Mouse (Mus musculus): ENCODE results near the gene Fam217b.

Fam217b gene

DNA sequence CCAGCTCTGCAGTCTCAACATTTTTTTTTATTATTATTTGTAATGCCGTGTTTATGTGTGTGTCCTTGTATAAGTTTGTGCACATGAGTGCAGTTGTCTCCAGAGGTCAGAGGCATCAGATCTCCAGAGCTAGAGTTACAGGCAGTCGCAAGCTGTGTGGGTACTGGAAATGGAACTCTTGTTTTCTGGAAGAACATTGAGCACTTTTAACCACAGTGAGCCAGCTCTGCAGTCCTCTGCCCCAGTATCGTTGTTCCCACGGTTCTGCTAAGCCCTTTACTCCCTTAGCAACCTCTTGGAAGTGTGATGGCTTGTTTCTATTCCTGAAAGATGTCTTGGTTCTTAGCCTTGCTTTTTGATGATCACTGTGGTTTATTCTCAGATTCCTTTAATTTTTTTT lies 35.1 kb downstream of the Fam217b start:
- no peak for DNase-seq

- no peak for DNase-seq
Observed at GRCm38 (mm10) chr2:178450236-178450635, 35.9 kb downstream of the Fam217b start.

- no peak for DNase-seq
Observed at GRCm38 (mm10) chr2:178450961-178451360, 36.6 kb downstream of the Fam217b start.

DNA sequence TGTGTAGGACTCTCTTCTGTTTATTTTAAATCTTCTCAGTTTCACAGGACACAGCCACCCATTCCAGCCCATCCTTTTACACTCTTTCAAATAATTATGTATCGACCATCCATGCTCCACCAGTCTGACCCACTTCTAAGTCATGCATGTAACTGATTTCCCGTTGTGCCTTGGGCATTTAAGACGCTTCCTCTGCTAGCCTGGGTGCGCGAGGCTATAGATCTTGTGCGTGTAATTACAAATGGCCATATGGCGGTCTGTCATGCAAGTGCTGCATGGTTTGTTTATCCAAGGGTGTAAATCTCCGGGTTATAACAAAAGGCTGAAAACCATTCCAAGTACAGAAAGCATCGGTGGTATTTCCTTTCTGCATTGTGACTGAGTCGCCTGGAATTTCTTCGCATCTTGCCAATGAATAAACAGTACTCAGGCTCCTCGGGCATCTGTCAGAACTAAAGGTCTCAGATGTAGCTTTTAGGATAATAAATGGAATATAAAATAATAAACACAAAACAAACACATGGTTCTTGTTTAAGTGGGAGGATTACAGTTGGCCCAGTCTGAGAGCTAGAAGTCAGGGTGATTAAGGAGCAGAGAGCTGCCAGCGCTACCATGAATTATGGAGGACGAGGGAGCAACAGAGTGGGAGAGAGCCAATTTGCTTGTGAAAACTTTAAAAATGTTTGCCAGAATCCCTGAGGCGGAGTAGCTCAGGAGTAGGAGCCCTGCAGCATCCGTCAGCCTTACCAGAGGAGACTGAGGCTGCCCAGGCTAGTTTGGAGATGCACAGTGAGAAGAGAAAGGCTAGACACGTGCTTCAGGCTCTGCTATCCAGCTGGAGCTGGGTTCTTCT lies 40.6 kb downstream of the Fam217b start:
- no peak for DNase-seq

- no peak for DNase-seq
Observed at GRCm38 (mm10) chr2:178457414-178457813, 43.1 kb downstream of the Fam217b start.

DNA sequence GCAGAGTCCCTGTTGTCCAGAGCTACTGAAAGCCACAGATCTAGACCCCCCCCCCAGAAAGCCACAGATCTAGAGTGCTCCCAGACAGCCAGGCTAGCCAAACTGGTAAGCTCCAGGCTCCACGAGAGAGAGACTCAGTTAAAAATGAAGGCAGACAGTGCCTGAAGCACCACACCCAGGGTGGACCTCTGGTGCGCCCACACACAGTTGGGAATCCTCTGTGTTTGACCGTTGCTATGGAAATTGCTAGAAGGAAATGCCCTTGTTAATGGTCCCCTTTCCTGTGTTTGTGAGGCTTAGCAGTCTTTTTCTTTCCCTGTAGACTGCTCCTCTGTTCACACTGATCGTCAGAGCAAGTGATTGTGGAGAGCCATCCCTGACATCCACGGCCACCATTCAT lies 46.0 kb downstream of the Fam217b start:
- no peak for DNase-seq

DNA sequence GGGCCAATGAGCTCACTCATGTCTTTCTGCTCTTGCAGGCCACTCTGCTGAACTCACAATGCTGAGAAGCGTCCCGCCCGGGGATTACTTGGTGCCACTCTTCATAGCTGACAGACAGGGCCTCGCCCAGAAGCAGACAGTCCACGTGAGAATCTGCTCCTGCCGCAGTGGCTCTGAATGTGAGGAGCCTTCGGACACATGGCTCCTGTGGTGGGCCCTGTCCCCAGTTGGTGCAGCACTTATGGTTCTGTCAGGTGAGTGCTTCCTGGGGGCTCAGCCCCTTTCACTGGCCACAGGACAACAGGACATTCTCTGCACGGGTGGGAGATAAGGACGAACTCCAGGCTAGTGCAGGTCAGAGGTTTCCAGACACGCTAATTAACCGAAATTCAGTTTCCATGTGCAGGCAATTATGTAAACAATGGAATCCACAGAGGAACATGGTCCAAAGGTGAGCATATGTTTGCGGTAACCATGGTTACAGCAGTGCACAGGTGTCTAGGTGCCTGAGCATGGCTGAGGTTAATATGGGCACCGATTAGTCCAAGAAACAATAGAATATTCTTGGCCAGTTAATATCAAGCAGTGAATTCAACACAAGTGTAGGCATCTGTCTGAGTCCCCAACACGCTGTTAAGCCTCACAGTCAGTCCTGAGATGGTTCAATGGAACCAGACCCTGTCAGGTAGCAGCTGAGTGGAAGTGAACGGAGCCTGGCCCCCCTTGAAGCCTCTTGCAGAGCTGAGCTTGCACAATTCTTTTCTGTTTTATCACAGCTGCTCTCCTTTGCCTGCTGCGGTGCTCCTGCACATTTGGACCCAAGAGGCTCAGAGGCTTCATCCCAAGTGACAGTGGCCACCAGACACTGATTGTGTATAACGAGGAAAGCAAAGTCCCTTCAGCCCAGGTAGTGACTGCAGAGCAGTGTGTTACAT lies 57.5 kb downstream of the Fam217b start:
- DNase-seq: no peak

GRCm38 (mm10) chr2:178473916-178474315 lies 59.6 kb downstream of the Fam217b start:
- no peak for DNase-seq

All from thymus, adult 18-20 months (tissue).